Mouse (Mus musculus): ENCODE data around the gene Erbb2. TPM values are rescaled to one million over a fixed set of nuclear protein-coding genes. Genes with fewer than 3 reads are reported as not detected.
"Not testable (repeated sequence)": the region's sequence is repeated elsewhere in the genome, so short reads cannot be mapped to it uniquely, and the experiment has no call there.

Gene Erbb2
- 62.1 and 92.7 TPM in 2 replicates for polyA plus RNA-seq (2012; rRNA removed)

- DNase-seq (ENCODE audit: low read depth, low spot score): no peak
- WGBS: 2% methylated on average over 47 of the region's 49 CpGs
Measured at GRCm38 (mm10) chr11:98412273-98412796, at the start of gene Erbb2. TSS of gene Erbb2 (plus strand) at chr11:98412470.

GRCm38 (mm10) chr11:98363817-98364216, 48.5 kb upstream of the Erbb2 start:
- no peak for DNase-seq (ENCODE audit: low read depth, low spot score)
- WGBS: 26% methylated on average over 5 of the region's 5 CpGs

- 33% methylated on average over 5 of the region's 5 CpGs for WGBS
- DNase-seq (ENCODE audit: low read depth, low spot score): no peak
Measured at GRCm38 (mm10) chr11:98364410-98364809, 47.9 kb upstream of the Erbb2 start.

- DNase-seq (ENCODE audit: low read depth, low spot score): no peak
- WGBS: 66% methylated on average over 10 of the region's 10 CpGs
Measured at GRCm38 (mm10) chr11:98366290-98366689, 46.0 kb upstream of the Erbb2 start.

GRCm38 (mm10) chr11:98367171-98367862, 45.0 kb upstream of the Erbb2 start:
- DNase-seq (ENCODE audit: low read depth, low spot score): no peak
- 73% methylated on average over 10 of the region's 10 CpGs for WGBS

GRCm38 (mm10) chr11:98367863-98368186, 44.4 kb upstream of the Erbb2 start:
- DNase-seq (ENCODE audit: low read depth, low spot score): no peak
- 78% methylated on average over 7 of the region's 7 CpGs for WGBS

GRCm38 (mm10) chr11:98369337-98369736, 42.9 kb upstream of the Erbb2 start:
- no peak for DNase-seq (ENCODE audit: low read depth, low spot score)
- 73% methylated on average over 6 of the region's 6 CpGs for WGBS

GRCm38 (mm10) chr11:98370588-98370987, 41.7 kb upstream of the Erbb2 start:
- DNase-seq (ENCODE audit: low read depth, low spot score): no peak
- 96% methylated on average over 2 of the region's 2 CpGs for WGBS

- WGBS: 70% methylated on average over 10 of the region's 10 CpGs
- DNase-seq (ENCODE audit: low read depth, low spot score): no peak
Measured at GRCm38 (mm10) chr11:98371556-98372240, 40.6 kb upstream of the Erbb2 start.

GRCm38 (mm10) chr11:98372406-98372805, 39.9 kb upstream of the Erbb2 start:
- WGBS: 4% methylated on average over 2 of the region's 2 CpGs
- no peak for DNase-seq (ENCODE audit: low read depth, low spot score)

- 93% methylated on average over 6 of the region's 6 CpGs for WGBS
- DNase-seq (ENCODE audit: low read depth, low spot score): no peak
Measured at GRCm38 (mm10) chr11:98373244-98373643, 39.0 kb upstream of the Erbb2 start.

- WGBS: 90% methylated on average over 8 of the region's 8 CpGs
- DNase-seq (ENCODE audit: low read depth, low spot score): no peak
Measured at GRCm38 (mm10) chr11:98374266-98374665, 38.0 kb upstream of the Erbb2 start.

GRCm38 (mm10) chr11:98376756-98377155, 35.5 kb upstream of the Erbb2 start:
- WGBS: 79% methylated on average over 5 of the region's 5 CpGs
- no peak for DNase-seq (ENCODE audit: low read depth, low spot score)

GRCm38 (mm10) chr11:98377787-98378186, 34.5 kb upstream of the Erbb2 start:
- no peak for DNase-seq (ENCODE audit: low read depth, low spot score)
- WGBS: 84% methylated on average over 11 of the region's 11 CpGs

GRCm38 (mm10) chr11:98379379-98379778, 32.9 kb upstream of the Erbb2 start:
- DNase-seq (ENCODE audit: low read depth, low spot score): no peak
- WGBS: 87% methylated on average over 7 of the region's 7 CpGs

GRCm38 (mm10) chr11:98380106-98380505, 32.2 kb upstream of the Erbb2 start:
- no peak for DNase-seq (ENCODE audit: low read depth, low spot score)

GRCm38 (mm10) chr11:98381651-98382050, 30.6 kb upstream of the Erbb2 start:
- no peak for DNase-seq (ENCODE audit: low read depth, low spot score)
- 89% methylated on average over 2 of the region's 2 CpGs for WGBS

More at GRCm38 (mm10) chr11:98380106-98380505, 32.2 kb upstream of the Erbb2 start:
- WGBS: 78% methylated on average over 6 of the region's 6 CpGs

GRCm38 (mm10) chr11:98382405-98382804, 29.9 kb upstream of the Erbb2 start:
- WGBS: 44% methylated on average over 2 of the region's 2 CpGs
- DNase-seq (ENCODE audit: low read depth, low spot score): not testable (repeated sequence)

GRCm38 (mm10) chr11:98383261-98384030, 28.8 kb upstream of the Erbb2 start, which contains the start of gene Tcap:
TSS of gene Tcap (plus strand) at chr11:98383811.
- DNase-seq (ENCODE audit: low read depth, low spot score): no peak
- 61% methylated on average over 14 of the region's 14 CpGs for WGBS

- WGBS: 87% methylated on average over 20 of the region's 20 CpGs
- DNase-seq (ENCODE audit: low read depth, low spot score): no peak
Measured at GRCm38 (mm10) chr11:98384216-98384615, 28.1 kb upstream of the Erbb2 start.
